Mouse (Mus musculus) stomach, postnatal 0 days (tissue): ENCODE measurements around the gene Fxyd2.

Experiments
- CTCF ChIP-seq: IDR thresholded peaks from 2 replicates; pipeline ENCODE4 v1.5.1; 2016; ENCODE audit warnings: antibody characterized with exemption, low read depth, mild to moderate bottlenecking, moderate library complexity
- EP300 ChIP-seq: optimal IDR thresholded peaks from 2 replicates; pipeline ENCODE3; 2016; ENCODE audit warnings: antibody characterized with exemption

DNA sequence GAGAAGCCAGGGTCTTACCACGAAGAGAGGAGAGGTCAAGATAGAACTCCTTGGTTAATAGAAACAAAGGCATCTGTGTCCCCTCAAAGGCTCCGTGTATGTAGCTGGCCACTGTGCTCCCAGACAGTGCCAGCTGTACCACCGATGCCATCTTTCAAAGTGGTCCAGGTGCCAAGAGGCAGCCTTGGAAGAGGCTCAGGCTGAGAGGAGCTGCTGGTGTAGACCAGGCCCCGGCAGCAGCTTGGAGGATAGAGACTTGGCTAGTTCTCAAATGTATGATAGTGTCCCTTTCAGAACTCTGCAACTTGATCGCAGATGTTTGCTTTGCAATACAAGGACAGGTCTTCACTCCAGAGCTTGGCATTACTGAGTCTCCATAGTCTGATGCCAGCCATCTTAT is 17.1 kb upstream of the Fxyd2 start:
- no peak for TF ChIP-seq CTCF
- TF ChIP-seq EP300, result no peak
